Mouse (Mus musculus): ENCODE data around the gene Lsm7.

Gene Lsm7

GRCm38 (mm10) chr10:80813366-80813765, 41.6 kb downstream of the Lsm7 start, which contains the start of gene Jsrp1:
TSS of gene Jsrp1 (minus strand) at chr10:80813498.
- DNase-seq (ENCODE audit: low spot score) = no peak

GRCm38 (mm10) chr10:80812391-80813041, 42.5 kb downstream of the Lsm7 start:
- DNase-seq (ENCODE audit: low spot score) = no peak

GRCm38 (mm10) chr10:80810084-80810483, 44.9 kb downstream of the Lsm7 start:
- DNase-seq (ENCODE audit: low spot score) = no peak

- DNase-seq (ENCODE audit: low spot score) = peak; percentile 57
Observed at GRCm38 (mm10) chr10:80808985-80809632, 45.9 kb downstream of the Lsm7 start.

GRCm38 (mm10) chr10:80808099-80808984, 46.7 kb downstream of the Lsm7 start:
- DNase-seq (ENCODE audit: low spot score) = peak; percentile 37

GRCm38 (mm10) chr10:80807057-80807627, 47.9 kb downstream of the Lsm7 start:
- peak; percentile 43 for DNase-seq (ENCODE audit: low spot score)

- no peak for DNase-seq (ENCODE audit: low spot score)
Observed at GRCm38 (mm10) chr10:80806341-80807056, 48.5 kb downstream of the Lsm7 start.

- peak; percentile 75 for DNase-seq (ENCODE audit: low spot score)
Observed at GRCm38 (mm10) chr10:80805925-80806324, 49.1 kb downstream of the Lsm7 start.

- DNase-seq (ENCODE audit: low spot score) = no peak
Observed at GRCm38 (mm10) chr10:80805322-80805721, 49.7 kb downstream of the Lsm7 start.

GRCm38 (mm10) chr10:80804916-80805315, 50.1 kb downstream of the Lsm7 start, which contains the start of gene Amh:
TSS of gene Amh (plus strand) at chr10:80805243.
- DNase-seq (ENCODE audit: low spot score) = no peak

- DNase-seq (ENCODE audit: low spot score) = no peak
Observed at GRCm38 (mm10) chr10:80804340-80804739, 50.7 kb downstream of the Lsm7 start.

- no peak for DNase-seq (ENCODE audit: low spot score)
Observed at GRCm38 (mm10) chr10:80802996-80803395, 52.0 kb downstream of the Lsm7 start.

Measured in MN1 (cell line).